Mouse (Mus musculus): Measurements from ENCODE around the gene Cfi.

- TF ChIP-seq TAL1 (IDR thresholded peaks at IDR 0.05; ENCODE audit: low read length) (no peak), GATA1 (IDR thresholded peaks at IDR 0.05; ENCODE audit: low read length) (no peak)
Measured at GRCm38 (mm10) chr3:129892003-129892402, 56.3 kb downstream of the Cfi start.
